Comparison of ENCODE assay signal across 30 mouse cellular contexts in genomic region chr12:53819982-53820381, GRCm38 (mm10).
DNase-seq lines count a peak whose midpoint lies in the region; ATAC-seq and TF ChIP-seq lines count a peak whose summit lies in the region.
"Had no signal": no experiment of that assay in that cellular context is flagged by ENCODE, and none has a peak within 500 bp of the region (broad histone marks: within the 10 kb centered on the region; RNA-seq: fewer than 3 reads in every experiment).

No protein-coding gene starts in this region.

- ATAC-seq in liver, embryonic 11.5 days (replicated peaks; ENCODE audit: low FRiP score), result peak; percentile 89
- ATAC-seq in liver, embryonic 12.5 days, result peak; percentile 93
- peak; percentile 87 for ATAC-seq in liver, embryonic 14.5 days (ENCODE audit: insufficient read depth)
- peak; percentile 90 for ATAC-seq in liver, embryonic 16.5 days (ENCODE audit: low read depth)
- no peak for ATAC-seq in forebrain, embryonic 16.5 days
- ATAC-seq: activated CD4-positive, CD25-positive, alpha-beta regulatory T cell, adult 4 months; CD4-positive, CD25-positive, alpha-beta regulatory T cell, adult 4 months; forebrain, embryonic 14.5 days; Patski had no signal

- no peaks in the 10 kb centered on the region for H3K9me3 ChIP-seq in liver, embryonic 11.5 days (ENCODE audit: control insufficient read depth, low read length)
- no peaks in the 10 kb centered on the region for H3K9me3 ChIP-seq in liver, embryonic 12.5 days (replicated peaks)
- H3K9me3 ChIP-seq in liver, embryonic 14.5 days (ENCODE audit: control insufficient read depth, low read length), result no peaks in the 10 kb centered on the region
- no peaks in the 10 kb centered on the region for H3K9me3 ChIP-seq in liver, embryonic 16.5 days (replicated peaks; ENCODE audit: control insufficient read depth, low read length)
- H3K9me3 ChIP-seq in forebrain, embryonic 16.5 days (ENCODE audit: control insufficient read depth, low read length), result no peaks in the 10 kb centered on the region
- H3K9me3 ChIP-seq: embryonic facial prominence, embryonic 13.5 days; embryonic facial prominence, embryonic 15.5 days; forebrain, embryonic 10.5 days; forebrain, embryonic 12.5 days had no signal

- TF ChIP-seq EP300 in liver, embryonic 14.5 days (IDR thresholded peaks at IDR 0.05; ENCODE audit: low read depth), result peak; percentile 87

- WGBS in liver, embryonic 11.5 days, result 70% methylated on average over 4 of the region's 4 CpGs
- WGBS in liver, embryonic 12.5 days (ENCODE audit: insufficient replicate concordance), result 44% methylated on average over 4 of the region's 4 CpGs
- 30% methylated on average over 4 of the region's 4 CpGs for WGBS in liver, embryonic 14.5 days (ENCODE audit: insufficient replicate concordance)
- WGBS in liver, embryonic 16.5 days (ENCODE audit: insufficient replicate concordance), result 43% methylated on average over 4 of the region's 4 CpGs
- WGBS in forebrain, embryonic 16.5 days, result 94% methylated on average over 4 of the region's 4 CpGs

- H3K9ac ChIP-seq in liver, embryonic 11.5 days (ENCODE audit: low read depth, low read length), result no peak overlapping the region
- no peak overlapping the region for H3K9ac ChIP-seq in liver, embryonic 12.5 days
- H3K9ac ChIP-seq in liver, embryonic 14.5 days (replicated peaks), result 0 out of 2 replicates have a peak overlapping the region, but pooled peaks have one; percentile 13
- no peak overlapping the region for H3K9ac ChIP-seq in liver, embryonic 16.5 days (ENCODE audit: low read depth, low read length)
- H3K9ac ChIP-seq in forebrain, embryonic 16.5 days (replicated peaks; ENCODE audit: low read depth, low read length), result no peak overlapping the region
- H3K9ac ChIP-seq: embryonic facial prominence, embryonic 13.5 days; embryonic facial prominence, embryonic 15.5 days; forebrain, embryonic 12.5 days had no signal

- no peak overlapping the region for H3K4me3 ChIP-seq in liver, embryonic 11.5 days (ENCODE audit: low read depth, low read length)
- no peak overlapping the region for H3K4me3 ChIP-seq in liver, embryonic 12.5 days
- no peak overlapping the region for H3K4me3 ChIP-seq in liver, embryonic 14.5 days (ENCODE audit: insufficient read depth in 1 of 2, low read depth in 2 of 2, low read length in 2 of 2)
- no peak overlapping the region for H3K4me3 ChIP-seq in liver, embryonic 16.5 days (ENCODE audit: low read depth, low read length)
- no peak overlapping the region for H3K4me3 ChIP-seq in forebrain, embryonic 16.5 days (replicated peaks; ENCODE audit: low read length)
- H3K4me3 ChIP-seq: embryonic facial prominence, embryonic 13.5 days; embryonic facial prominence, embryonic 15.5 days; erythroblast, embryonic 14.5 days; forebrain, embryonic 10.5 days; forebrain, embryonic 12.5 days had no signal

- no peak overlapping the region for H3K4me2 ChIP-seq in liver, embryonic 11.5 days
- H3K4me2 ChIP-seq in liver, embryonic 12.5 days, result no peak overlapping the region
- H3K4me2 ChIP-seq in liver, embryonic 14.5 days (ENCODE audit: low read depth), result no peak overlapping the region
- H3K4me2 ChIP-seq in liver, embryonic 16.5 days (ENCODE audit: low read depth, low read length), result no peak overlapping the region
- no peak overlapping the region for H3K4me2 ChIP-seq in forebrain, embryonic 16.5 days (ENCODE audit: low read length)
- H3K4me2 ChIP-seq: embryonic facial prominence, embryonic 13.5 days; embryonic facial prominence, embryonic 15.5 days; forebrain, embryonic 12.5 days had no signal

- no peak for DNase-seq in liver, embryonic 11.5 days (ENCODE audit: low spot score)
- DNase-seq in liver, result no peak
- no peak for DNase-seq in liver, embryonic 14.5 days (ENCODE audit: low read depth in 3 of 3, low spot score in 3 of 3)
- no peak for DNase-seq in ovary, postnatal 36 days (ENCODE audit: low spot score)
- no peak for DNase-seq in urinary bladder, postnatal 25 days (ENCODE audit: low spot score)
- DNase-seq: adrenal gland, adult 2 months; adrenal gland, postnatal 10 days; adrenal gland, postnatal 25 days; B cell, adult 2 months; cerebellum, adult 11 months; cerebellum, adult 18-20 months; cerebellum, adult 8-10 months; cerebellum, adult 9-11 months; cerebellum, postnatal 14 days; cerebellum, postnatal 36 days; embryo, embryonic 11 days had no signal

- no peaks in the 10 kb centered on the region; the same call in 1 of the 2 replicates for H3K4me1 ChIP-seq in liver, embryonic 11.5 days (replicated peaks; ENCODE audit: control insufficient read depth, insufficient read depth, low read length)
- peaks cover 12% of the 10 kb centered on the region for H3K4me1 ChIP-seq in liver, embryonic 12.5 days
- peaks cover 3 to 8% of the 10 kb centered on the region in 2 experiments; a peak in 3 of 4 replicates for H3K4me1 ChIP-seq in liver, embryonic 14.5 days (replicated peaks; ENCODE audit: control insufficient read depth in 2 of 2, insufficient read depth in 2 of 2, low read length in 1 of 2)
- H3K4me1 ChIP-seq in liver, embryonic 16.5 days (ENCODE audit: control insufficient read depth, low read depth, low read length), result peaks cover 5% of the 10 kb centered on the region; the same call in 1 of the 2 replicates
- no peaks in the 10 kb centered on the region for H3K4me1 ChIP-seq in forebrain, embryonic 16.5 days (replicated peaks; ENCODE audit: control insufficient read depth, insufficient read depth, low read length)
- H3K4me1 ChIP-seq: embryonic facial prominence, embryonic 13.5 days; embryonic facial prominence, embryonic 15.5 days had no signal

- H3K27me3 ChIP-seq in liver, embryonic 11.5 days (replicated peaks; ENCODE audit: control insufficient read depth, insufficient read depth, low read length), result no peaks in the 10 kb centered on the region
- 0 out of 2 replicates have a peak, but pooled peaks cover 7% of the 10 kb centered on the region for H3K27me3 ChIP-seq in liver, embryonic 12.5 days (replicated peaks)
- no peaks in the 10 kb centered on the region for H3K27me3 ChIP-seq in liver, embryonic 14.5 days (ENCODE audit: control insufficient read depth, insufficient read depth, low read length)
- no peaks in the 10 kb centered on the region for H3K27me3 ChIP-seq in liver, embryonic 16.5 days (ENCODE audit: control insufficient read depth, insufficient read depth, low read depth, low read length)
- 0 out of 2 replicates have a peak, but pooled peaks cover 2% of the 10 kb centered on the region for H3K27me3 ChIP-seq in forebrain, embryonic 16.5 days (replicated peaks; ENCODE audit: control insufficient read depth, insufficient read depth, low read length)
- H3K27me3 ChIP-seq: CH12.LX; embryonic facial prominence, embryonic 13.5 days; embryonic facial prominence, embryonic 15.5 days; forebrain, embryonic 12.5 days; Patski had no signal

- H3K36me3 ChIP-seq in liver, embryonic 11.5 days (ENCODE audit: control insufficient read depth, insufficient read depth, low read length), result no peaks in the 10 kb centered on the region
- H3K36me3 ChIP-seq in liver, embryonic 12.5 days, result no peaks in the 10 kb centered on the region
- H3K36me3 ChIP-seq in liver, embryonic 14.5 days (replicated peaks; ENCODE audit: control insufficient read depth, insufficient read depth, low read depth), result no peaks in the 10 kb centered on the region
- no peaks in the 10 kb centered on the region for H3K36me3 ChIP-seq in liver, embryonic 16.5 days (ENCODE audit: control insufficient read depth, insufficient read depth)
- no peaks in the 10 kb centered on the region for H3K36me3 ChIP-seq in forebrain, embryonic 16.5 days (ENCODE audit: control insufficient read depth, insufficient read depth)
- H3K36me3 ChIP-seq: embryonic facial prominence, embryonic 13.5 days; embryonic facial prominence, embryonic 15.5 days; forebrain, embryonic 10.5 days; forebrain, embryonic 12.5 days; G1E had no signal

- TF ChIP-seq CTCF in liver, embryonic 14.5 days (IDR thresholded peaks at IDR 0.05; ENCODE audit: low read depth), result no peak

- H3K27ac ChIP-seq in liver, embryonic 11.5 days (ENCODE audit: low read depth, low read length), result no peak overlapping the region
- no peak overlapping the region for H3K27ac ChIP-seq in liver, embryonic 12.5 days
- H3K27ac ChIP-seq in liver, embryonic 14.5 days, result no peak overlapping the region
- no peak overlapping the region for H3K27ac ChIP-seq in liver, embryonic 16.5 days (ENCODE audit: low read length)
- no peak overlapping the region for H3K27ac ChIP-seq in forebrain, embryonic 16.5 days (ENCODE audit: low read length)
- H3K27ac ChIP-seq: embryonic facial prominence, embryonic 13.5 days; embryonic facial prominence, embryonic 15.5 days; forebrain, embryonic 10.5 days; forebrain, embryonic 12.5 days had no signal
